ENCODE assay signal across 15 mouse cellular contexts in genomic region chrX:73506577-73506976, GRCm38 (mm10). TPM values are rescaled to one million over a fixed set of nuclear protein-coding genes. Genes with fewer than 3 reads are reported as not detected.
A peak's percentile ranks its signal among the peaks of the same experiment; 100 is the strongest.
DNase-seq lines count a peak whose midpoint lies in the region; ATAC-seq lines count a peak whose summit lies in the region.
"Had no signal": no experiment of that assay in that cellular context is flagged by ENCODE, and none has a peak within 500 bp of the region (broad histone marks: within the 10 kb centered on the region; RNA-seq: fewer than 3 reads in every experiment).

No protein-coding gene starts in this region.

- no peak for ATAC-seq in megakaryocyte-erythroid progenitor cell, adult 5-6 weeks (replicated peaks; ENCODE audit: low FRiP score, low TSS enrichment, poor library complexity, severe bottlenecking)
- ATAC-seq: CD4-positive, CD25-positive, alpha-beta regulatory T cell, adult 4 months; forebrain, embryonic 16.5 days; intestine, embryonic 16.5 days had no signal

- peak; percentile 67 for DNase-seq in left cerebral cortex, postnatal 4 days
- DNase-seq in left cerebral cortex, adult 8-10 months (ENCODE audit: low spot score in 2 of 2), result no peak
- DNase-seq in cerebellum, adult 8-10 months, result peak; percentile 92
- DNase-seq in cerebellum, postnatal 14 days, result peak; percentile 88 to 95
- no peak for DNase-seq in spleen, postnatal 14 days (ENCODE audit: low spot score in 2 of 2)
- no peak for DNase-seq in heart, adult 11 months
- DNase-seq: adrenal gland, adult 8-10 months; adrenal gland, postnatal 36 days; B cell, adult 2 months; gastrocnemius, postnatal 10 days had no signal

- intact Hi-C loops in left cerebral cortex, postnatal 4 days (cut with DNase I), result no loop called here

RNA-seq across cellular contexts. Expression of gene Atp2b3, which starts 3.7 kb away (rescaled TPM):
- total RNA-seq in left cerebral cortex, postnatal 4 days (2021), result 10 to 100 TPM; 31.9 to 39.1 TPM
- total RNA-seq in left cerebral cortex, adult 8-10 months (2022), result 10 to 100 TPM; 91.0 to 100.0 (median 95.1) TPM
- not detected in 2 replicates for total RNA-seq in megakaryocyte-erythroid progenitor cell, adult 5-6 weeks (2014; fragmentation: Nextera tagmentation)
- not detected in 2 replicates for total RNA-seq in megakaryocyte-erythroid progenitor cell, adult 5-6 weeks (2017)
- total RNA-seq: G1E had no signal

RNA-seq across cellular contexts. Expression of gene Bgn, which starts 23.2 kb away (rescaled TPM):
- total RNA-seq in left cerebral cortex, postnatal 4 days (2021), result 10 to 100 TPM; 49.5 to 51.5 TPM
- total RNA-seq in left cerebral cortex, adult 8-10 months (2022), result 10 to 100 TPM; 18.7 to 23.5 (median 19.3) TPM
- 5.3 TPM in 1 of 2 replicates, not detected in the other for total RNA-seq in megakaryocyte-erythroid progenitor cell, adult 5-6 weeks (2014; fragmentation: Nextera tagmentation)
- total RNA-seq in megakaryocyte-erythroid progenitor cell, adult 5-6 weeks (2017), result 0.50 and 2.4 TPM in 2 replicates
- total RNA-seq: G1E had no signal

RNA-seq across cellular contexts. Expression of gene Haus7, which starts 47.7 kb away (rescaled TPM):
- 10 to 100 TPM; 27.8 to 28.0 TPM for total RNA-seq in left cerebral cortex, postnatal 4 days (2021)
- 10 to 100 TPM in 3 of 4 experiments, 1 to 10 TPM in 1; 7.9 to 13.2 (median 11.8) TPM for total RNA-seq in left cerebral cortex, adult 8-10 months (2022)
- 37.5 and 56.0 TPM in 2 replicates for total RNA-seq in megakaryocyte-erythroid progenitor cell, adult 5-6 weeks (2014; fragmentation: Nextera tagmentation)
- total RNA-seq in megakaryocyte-erythroid progenitor cell, adult 5-6 weeks (2017), result 81.1 and 85.6 TPM in 2 replicates

Comparison
In these comparisons a context has a peak if more than half of its experiments do, and no peak if none do; other contexts are left out.
1. DNase-seq: peak in left cerebral cortex, postnatal 4 days (single experiment), cerebellum, adult 8-10 months (single experiment) and cerebellum, postnatal 14 days (2 of 2); none in left cerebral cortex, adult 8-10 months (0 of 2), spleen, postnatal 14 days (0 of 2) and heart, adult 11 months (single experiment).
2. RNA of gene Atp2b3, which starts 3.7 kb away (total RNA-seq): 91.0 to 100.0 TPM in left cerebral cortex, adult 8-10 months and 31.9 to 39.1 TPM in left cerebral cortex, postnatal 4 days; not detected in megakaryocyte-erythroid progenitor cell, adult 5-6 weeks; every median in the first group is over 10 times any median in the second.